Mouse (Mus musculus) kidney, postnatal 36 days (tissue): ENCODE measurements around the gene Wwox.
A peak's percentile ranks its signal among the peaks of the same experiment; 100 is the strongest.

Source experiments
- DNase-seq, 2 experiments: peaks; one replicate each; pipeline ENCODE4 v3.0.0; 2021 to 2022; ENCODE audit warnings: mixed read lengths in 2 of 2

Wwox gene

DNA sequence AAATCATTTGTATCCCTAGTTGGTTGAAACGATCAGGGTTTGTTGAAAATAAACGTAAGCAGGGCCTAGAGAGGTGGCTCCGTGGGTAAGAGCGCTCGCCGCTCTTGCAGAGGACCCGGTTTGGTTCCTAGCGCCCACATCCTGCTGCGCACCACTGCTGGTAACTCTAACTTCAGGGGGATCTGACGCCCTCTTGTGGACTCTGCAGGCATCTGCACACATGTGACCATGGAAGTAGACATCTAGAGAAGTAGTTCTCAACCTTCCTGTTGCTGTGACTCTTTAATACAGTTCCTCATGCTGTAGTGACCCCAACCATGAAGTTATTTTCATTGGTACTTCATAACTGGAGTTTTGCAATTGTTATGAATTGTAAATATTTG is 29.7 kb downstream of the Wwox start:
- no peak for DNase-seq

DNA sequence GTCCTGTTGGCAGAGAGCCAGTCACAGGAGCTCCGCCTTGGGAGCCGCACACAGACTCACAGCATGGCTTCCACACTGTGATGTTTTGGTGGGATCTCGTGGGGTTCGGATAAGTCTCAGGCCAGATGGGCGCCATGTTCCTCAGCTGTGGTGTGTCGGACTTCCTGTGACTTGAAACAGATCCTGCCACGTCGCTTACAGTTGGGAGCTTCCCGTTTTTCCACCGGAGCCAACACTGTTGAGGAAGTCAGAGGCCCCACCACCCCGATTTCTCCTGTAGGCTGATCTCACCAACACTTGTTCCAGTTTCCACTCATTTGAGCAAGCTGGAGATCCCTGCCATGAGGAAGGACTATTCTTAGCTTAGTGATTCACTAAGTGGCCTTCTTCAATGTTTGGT is 34.1 kb downstream of the Wwox start:
- DNase-seq = no peak

DNA sequence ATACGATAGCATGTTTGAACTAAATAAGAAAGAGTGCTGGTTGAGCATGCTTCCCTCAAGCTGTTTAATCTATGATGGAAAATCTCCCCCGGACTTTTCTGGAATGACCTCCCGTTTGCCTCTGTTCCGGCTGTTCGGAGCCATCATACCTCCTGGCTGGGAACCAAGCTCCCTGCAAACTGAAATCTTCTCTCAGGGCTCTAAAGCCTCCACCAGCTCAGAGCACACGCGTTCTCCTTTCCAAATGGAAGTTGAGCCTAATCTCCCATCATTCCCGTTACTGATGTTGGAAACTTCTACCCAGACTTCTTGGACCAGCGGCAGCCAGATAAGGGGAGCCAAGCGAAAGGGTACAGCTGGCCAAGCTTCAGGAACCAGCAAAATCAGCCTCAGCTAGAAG is 37.5 kb downstream of the Wwox start:
- DNase-seq = no peak

DNA sequence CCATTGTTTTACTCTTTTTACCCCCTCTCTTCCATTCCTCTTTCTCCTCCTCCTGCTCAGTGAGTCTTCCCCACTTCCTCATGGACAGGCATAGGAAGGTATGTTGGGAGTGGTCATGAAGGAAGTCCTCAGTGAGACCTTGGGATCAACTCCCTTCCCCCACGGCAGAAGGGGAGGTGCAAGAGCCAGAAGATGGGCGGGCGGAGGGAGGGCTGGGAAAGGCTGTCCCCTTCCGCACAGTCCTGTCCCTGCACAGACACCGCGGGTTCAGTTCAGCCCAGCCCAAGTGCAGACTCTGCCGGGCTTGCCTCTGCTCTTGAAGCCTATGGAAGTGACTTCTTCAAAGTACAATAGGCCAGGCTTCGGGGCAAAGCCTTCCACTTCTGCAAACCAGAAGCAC is 38.3 kb downstream of the Wwox start:
- no peak for DNase-seq

DNA sequence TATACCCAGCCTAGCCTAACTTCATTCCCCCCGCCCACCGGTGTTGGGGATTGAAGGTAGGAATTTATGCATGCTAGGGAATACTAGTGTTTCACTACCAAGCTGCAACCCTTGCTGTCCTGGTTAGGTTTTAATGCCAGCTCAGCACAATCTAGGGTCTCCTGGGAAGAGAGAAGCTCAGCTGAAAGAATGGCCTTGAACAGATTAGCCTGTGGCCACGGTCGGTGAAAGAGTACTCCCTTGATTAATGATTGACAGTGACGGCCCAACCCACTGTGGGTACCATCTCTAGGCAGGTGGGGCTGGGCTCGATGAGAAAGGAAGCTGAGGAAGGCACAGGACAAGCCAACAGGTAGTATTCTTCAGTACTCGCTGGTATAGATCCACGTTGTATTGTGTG is 40.3 kb downstream of the Wwox start:
- peak; percentile 25 to 46 for DNase-seq

DNA sequence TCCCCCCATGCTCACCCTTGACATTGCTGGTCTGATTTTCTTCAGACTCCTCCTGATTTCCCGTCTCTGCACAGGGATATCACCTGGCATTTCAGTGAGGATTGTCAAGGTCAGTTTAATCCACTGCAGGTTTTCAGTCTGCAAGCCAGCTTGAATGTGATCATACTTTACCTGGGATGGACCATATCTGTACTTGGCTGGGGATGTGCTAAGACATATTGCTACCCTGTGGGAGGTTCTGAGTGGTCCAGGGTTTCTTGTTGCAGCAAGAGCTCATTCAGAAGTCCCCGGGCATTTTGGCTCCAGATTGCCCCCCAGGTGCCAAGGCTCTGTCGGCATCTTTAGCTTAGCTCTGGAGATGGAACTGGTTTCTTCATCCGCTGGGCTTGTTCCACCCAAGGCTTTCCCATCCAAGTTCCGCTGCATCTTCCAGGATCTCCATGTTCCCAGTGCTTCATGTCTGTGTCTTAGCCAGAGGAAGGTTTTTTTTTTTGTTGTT is 52.3 kb downstream of the Wwox start:
- DNase-seq = no peak

DNA sequence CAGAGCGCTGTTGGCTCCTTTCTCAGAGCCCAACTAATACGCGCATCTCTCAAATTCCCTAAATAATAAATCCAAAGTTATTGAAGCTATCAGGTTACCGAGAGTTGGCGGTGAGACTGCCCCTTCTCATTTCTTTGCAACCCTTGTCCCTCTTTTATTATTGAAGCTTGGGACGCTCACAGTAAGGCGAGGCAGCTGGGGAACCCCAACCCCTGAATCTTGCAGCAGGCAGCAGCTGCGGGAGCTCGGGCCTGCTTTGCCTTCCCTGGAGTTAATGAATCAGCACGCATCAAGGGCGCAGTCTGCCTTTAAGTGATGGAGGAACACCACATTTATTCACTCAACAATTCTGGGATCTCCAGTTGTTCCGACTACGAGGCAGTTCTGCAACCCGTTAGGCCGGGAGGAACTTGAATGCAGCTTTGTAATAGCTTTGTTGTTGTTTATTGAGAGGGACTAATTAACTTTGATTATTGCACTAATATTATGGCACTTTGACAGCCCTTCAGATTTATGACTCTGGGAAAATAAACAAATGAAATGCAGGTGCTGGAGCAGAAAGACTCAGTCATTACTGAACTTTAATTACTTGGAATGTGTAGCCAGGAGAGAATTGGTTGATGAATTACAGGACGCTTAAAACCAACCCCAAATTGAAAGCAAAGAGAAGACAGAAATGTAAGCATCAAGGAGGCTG is 60.1 kb downstream of the Wwox start:
- DNase-seq = no peak

DNA sequence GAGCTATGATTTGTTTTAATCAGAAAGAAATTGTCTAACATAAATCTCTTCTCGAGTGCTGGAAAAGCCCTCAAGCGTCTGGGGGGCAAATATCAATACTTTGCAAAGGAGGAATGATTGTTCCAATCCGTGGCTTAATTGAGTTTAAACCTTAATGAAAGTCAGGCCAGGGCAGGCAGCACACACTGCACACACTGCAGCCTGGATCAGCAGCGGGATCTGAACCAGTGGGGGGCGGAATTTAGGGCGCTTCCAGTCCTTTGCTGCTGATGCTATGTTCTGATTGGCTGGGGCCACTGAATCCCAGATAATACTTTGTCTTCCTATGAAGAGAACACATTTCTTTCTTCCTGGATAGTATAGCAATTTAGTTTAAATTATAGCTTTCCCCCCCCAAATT is 62.5 kb downstream of the Wwox start:
- DNase-seq = no peak

DNA sequence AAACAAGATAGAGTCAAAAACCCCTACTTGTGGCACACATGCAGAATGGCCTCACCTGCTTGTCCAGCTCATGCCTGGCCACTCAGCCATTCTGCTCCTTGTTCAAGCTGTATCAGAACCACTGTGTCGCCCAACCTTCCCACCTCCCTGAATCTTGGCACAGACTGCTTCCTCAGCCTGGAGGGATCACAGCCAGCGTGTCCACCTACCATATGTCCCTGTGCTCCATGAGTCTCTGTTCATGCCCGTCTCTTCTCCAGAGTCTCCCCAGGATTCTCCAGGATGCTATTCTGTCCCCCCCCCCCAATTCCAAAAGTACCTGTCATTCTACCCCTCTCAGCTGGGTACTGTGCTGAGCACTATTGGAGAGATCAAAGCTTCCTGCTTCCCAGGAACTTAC is 63.7 kb downstream of the Wwox start:
- no peak for DNase-seq

DNA sequence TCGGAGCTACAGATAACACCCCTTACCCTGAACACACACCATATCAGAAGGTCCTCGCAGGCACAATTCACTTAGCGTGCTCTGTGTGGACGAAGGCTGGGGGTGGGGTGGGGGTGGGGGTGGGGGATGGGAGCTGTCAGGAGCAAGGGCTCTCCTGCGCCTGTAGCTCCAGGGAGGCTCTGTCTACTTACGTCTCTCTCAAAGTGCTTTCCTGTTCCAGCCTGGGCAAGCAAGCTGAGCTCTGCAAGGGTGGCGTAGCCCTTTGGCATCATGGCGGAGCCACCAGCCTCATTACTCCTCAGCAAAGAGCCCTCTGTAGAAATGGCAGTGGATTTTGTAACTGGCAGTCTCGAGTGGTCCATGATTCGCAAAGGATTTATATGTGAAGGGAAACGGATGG is 65.4 kb downstream of the Wwox start:
- no peak for DNase-seq

DNA sequence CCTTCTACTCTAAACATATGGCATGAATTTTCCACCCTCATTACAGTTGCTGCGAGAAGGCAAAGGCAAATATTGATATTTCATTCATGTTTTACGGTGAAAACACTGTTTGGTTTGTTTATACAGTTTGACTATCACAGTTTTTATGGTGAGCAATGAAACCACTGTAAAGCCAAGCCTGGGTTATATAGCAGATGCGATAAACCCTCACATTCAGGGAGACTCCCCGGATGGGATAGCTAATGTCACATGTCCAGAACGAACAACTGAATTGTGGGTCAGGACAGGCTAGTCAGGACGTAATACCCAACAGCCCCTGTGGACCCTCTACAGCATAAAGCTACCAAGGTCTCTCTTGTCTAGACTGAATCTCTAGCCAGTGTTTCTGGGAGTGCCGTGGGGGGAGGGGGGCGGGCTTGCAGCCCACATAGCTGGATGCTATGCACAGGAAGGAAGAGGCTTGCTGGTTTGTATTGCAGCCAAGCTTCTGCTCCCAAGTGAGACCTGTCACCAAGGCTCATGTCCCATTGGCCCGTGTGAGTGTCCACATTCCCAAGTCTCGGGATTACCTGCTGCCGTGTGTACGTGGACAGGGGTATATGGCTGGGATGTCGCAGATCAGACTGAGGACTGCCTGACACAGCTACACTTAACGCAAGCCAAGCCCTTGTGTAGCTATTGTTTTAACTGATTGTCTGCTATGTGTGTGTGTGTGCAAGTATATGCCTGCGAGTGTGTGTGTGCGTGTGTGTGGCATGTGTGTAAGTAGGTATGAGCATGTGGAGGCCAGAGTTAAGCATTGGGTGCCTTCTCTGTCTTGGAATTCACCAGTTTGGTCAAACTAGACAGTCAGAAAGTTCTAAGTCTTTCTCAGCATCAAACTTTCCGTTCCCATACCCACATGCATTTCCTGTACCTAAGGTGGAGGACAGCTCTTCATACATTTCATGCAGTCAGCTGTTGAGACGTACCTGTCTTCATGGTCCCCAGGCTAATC is 66.2 kb downstream of the Wwox start:
- DNase-seq = no peak

DNA sequence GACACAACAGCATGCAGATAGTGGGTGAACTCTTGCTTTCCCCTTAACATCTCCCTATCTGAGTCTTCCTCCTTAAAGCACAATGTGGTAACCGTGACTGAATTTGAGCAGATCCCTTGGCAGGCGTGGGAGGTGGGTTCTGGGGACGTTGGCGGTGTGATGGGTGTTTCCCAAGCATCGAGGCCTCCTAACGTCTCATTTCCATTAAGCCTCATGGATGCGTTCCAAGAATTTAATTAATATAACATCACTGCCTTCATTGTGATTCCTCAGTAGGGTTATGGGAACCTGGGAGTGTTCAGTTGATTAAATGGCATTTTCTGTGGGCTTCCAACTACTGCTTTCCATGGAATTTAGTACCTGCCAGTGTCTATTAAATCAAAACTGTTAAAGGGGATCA is 67.9 kb downstream of the Wwox start:
- DNase-seq = no peak

DNA sequence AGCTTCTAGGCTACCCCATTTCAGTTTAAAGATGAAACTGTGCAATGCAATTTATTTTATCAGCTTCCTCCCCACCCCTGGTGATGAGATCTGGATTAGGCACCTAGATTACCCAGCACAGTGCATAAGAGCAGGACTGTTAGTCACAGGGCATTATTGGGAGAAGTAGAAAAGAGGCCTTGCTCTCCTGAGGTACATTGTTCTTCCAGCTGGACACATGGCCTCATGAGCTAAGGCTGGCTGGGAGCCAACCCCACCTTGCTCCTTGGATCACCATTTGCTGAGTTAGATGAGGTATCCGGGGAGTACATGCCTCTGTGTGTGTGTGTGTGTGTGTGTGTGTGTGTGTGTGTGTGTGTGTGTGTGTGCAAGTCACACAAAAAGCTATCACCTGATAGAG is 70.8 kb downstream of the Wwox start:
- DNase-seq = peak in 1 of 2 experiments; percentile 17

DNA sequence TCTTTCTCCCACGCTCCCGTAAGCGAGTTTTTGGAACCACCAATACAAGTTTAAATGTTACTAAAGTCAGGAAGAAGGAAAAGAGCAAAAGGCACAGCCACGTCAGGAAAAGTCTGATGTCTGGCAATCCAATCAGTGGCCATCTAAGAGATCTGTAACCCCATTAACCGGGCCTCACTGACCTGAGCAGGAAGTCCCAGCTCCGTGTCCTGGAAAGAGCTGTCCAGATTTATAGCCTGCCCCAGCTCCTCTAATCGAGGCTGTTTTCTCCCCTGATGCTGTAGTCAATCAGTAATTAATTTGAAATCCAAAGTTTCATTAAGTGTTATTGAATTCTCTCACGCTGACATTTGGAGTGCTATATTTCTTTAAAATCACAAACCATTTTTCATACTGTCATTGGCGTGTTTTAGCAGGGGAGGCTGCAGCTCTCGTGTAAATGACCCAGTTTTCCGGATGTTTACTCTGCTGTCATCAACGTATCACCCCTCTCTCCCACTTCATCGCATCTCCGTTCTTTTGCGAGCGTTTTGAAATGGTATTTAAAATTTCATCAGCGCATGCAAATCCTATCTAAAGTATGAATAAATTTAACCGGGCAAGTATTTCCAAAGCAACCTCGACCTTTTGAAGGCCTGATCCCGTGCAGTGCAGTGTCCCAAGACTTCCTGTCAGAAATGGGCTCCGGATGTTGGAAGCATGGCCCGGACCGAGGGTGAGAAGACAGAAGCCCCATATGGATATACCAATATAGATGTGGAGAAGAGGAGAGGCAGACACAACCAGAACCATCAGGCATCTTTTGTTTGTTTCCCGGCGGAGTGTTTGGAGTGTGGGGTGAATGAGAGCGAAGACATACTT is 72.8 kb downstream of the Wwox start:
- no peak for DNase-seq

DNA sequence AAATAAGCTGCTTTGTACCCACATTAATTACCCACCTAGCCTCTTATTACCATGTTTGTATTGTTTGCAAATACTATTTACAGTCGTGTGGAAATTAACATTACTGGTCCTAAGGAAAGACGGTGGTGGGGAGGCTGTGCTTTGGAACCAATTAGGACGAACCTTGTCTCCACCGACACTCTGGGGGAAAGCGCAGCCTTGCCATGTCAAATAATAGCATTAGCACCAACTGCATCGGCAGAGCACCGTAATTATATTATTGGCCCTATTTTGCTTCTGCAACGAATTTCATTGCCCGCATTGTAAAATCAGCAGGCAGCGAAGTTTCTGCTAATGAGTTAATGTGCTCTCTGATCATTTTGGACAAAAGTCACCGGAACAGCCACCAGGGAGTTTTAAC is 75.2 kb downstream of the Wwox start:
- no peak for DNase-seq

DNA sequence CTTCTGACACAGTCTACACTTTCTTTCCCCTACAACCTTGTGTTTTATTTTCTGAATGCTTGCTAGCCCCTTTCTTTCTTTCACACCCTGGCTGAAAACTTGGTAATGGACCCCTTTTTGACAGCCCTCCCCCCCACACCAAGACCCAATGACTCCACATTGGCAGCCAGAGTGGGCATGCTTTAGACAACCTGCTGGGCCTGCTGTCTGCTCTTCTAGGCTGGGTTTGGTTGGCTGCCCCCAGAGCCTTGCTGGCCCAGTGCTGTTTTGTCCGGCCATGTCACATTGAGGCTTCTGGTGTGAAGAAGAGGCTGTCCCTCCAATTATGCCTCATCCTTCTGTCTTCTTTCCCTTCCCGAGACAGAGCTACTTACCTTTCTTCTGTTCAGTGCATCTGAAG is 83.6 kb downstream of the Wwox start:
- DNase-seq = no peak

DNA sequence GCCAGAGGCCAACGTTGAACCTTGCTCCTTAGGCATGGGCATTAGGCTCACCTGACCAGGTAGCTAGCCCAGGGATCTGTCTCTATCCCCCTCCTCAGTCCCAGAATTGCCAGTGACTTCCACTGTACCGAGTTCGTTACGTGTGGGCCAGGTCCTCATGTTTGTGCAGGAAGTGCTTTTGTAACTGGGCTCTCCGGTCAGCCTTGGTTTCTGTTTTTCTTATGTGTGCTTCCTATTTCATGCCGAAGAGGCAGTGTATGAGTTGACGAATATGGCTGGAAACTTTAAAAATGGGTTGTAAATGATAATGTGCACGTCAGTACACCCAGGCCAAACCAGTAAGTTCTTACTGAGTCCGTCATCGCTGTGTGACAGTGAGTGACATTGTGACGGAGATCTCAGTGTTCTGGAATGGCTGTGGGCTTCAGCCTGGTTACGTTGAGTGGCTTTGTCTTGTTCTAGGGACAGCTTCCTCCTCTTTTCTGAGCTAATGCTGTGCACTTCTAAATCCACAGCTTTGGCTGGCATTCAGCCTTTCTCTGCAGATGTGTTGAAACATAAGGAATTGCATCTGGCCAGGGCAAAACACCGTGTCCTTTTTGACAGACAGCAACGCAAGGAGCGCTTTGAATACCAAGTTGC is 87.3 kb downstream of the Wwox start:
- no peak for DNase-seq

DNA sequence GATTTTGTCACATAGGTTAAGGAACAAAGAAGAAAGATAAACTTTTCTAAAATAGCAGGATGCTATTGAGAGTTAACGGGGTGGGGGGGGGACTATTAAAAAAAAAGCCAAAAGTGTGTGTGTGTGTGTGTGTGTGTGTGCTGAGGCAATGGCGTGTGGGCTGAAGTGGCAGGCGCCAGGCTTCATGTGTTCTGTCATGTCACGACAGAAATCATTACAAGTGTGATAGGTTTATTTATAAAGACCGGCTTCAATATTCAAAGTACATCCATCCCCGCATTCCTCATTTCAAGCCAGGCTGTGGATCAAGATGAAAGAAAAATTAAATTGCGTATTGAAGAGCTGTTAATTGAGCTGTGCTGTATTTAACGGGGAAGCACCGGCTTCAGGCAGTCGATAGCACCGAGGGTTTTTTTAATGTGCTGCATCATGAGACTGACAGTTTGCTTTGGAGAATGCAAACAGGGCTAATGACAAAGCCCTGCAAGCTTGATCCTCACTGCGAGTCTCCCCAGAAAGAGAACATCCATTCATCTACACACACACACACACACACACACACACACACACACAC is 88.3 kb downstream of the Wwox start:
- DNase-seq = no peak

DNA sequence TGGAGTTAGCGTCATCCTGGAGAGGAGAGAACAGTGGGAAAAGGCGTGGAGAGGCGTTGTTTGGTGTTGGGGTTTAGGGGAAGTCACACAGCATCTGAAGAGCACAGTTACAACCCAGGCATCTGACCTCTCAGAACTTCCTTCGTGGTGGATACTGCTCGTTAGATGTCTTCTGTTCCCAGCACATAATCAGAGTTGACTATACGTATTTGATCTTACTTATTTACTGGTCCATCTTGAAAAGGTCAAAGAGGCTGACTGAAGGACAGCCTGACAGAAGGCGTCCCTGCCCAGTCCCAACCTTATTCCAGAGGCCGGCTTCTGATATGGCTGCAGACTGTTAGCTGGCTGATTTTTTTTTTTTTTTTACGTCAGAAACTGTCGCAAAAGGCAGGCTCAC is 90.1 kb downstream of the Wwox start:
- DNase-seq = no peak

DNA sequence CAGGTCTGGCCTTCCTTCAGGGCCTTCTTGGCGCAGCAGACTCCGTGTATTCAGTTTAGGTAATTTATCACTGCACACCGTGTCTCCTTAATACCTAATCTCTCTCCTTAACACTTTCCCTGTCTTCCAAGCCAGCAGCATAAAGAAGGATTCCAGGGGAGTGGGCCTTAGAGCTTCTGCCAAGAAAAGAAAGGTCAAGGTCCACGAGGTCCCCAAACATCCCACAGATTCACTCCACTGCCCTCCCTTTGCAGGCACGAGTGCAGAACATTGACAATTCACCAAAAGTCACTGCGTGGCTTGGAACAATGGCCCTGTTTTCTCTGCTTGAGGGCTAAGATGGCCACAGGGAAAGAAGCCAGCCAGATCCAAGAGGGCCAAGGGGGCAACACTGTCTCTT is 96.7 kb downstream of the Wwox start:
- DNase-seq = peak; percentile 53 to 68

DNA sequence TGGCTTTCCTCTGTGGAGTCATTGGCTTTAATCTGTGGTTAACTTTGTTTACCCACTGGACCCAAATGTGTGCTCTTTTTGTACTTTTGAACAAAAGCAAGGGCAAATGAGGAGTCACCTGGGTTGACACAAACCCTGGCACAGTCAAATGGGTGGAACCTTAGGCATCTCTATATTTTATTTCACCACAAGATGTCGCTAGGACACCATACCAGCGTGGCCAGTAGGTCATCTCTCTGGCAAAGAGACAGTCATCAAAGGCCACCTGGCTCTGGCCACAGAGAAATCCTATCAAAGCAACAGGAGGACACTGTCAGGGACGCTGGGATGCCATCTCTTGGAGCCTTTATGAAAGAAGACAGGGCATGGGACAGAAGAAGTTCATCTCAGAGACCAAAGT is 101.7 kb downstream of the Wwox start:
- peak; percentile 53 to 56 for DNase-seq

DNA sequence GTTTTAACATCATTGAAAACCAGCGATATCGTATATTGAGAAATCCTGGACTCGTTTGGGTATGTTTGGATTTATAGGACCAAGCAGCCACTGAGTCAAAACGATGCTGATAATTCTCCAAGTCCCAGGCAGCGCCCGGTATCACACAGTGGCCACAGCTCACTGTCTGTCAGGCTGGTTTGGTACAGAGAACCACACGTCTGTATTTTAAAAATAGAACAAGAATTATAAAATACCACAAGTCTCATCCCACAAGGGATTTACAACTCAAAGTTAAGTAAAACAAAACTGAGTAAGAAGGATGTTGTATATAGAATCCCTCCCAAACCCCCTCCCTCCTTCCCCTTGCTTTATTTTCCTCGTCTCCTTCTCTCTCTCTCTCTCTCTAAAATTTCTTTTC is 108.9 kb downstream of the Wwox start:
- no peak for DNase-seq
